Mouse (Mus musculus) macrophage (primary cell): ENCODE data around the gene Vdr. TPM values are rescaled to one million over a fixed set of nuclear protein-coding genes. Genes with fewer than 3 reads are reported as not detected.
"Not testable (repeated sequence)": the region's sequence is repeated elsewhere in the genome, so short reads cannot be mapped to it uniquely, and the experiment has no call there.

Experiments
- H3K27ac ChIP-seq: fragments of 350-480 bp; formaldehyde crosslinking; 2 replicates; pipeline ENCODE4 v1.9.0; 2021
- H3K36me3 ChIP-seq: fragments of 350-480 bp; formaldehyde crosslinking; 2 replicates; pipeline ENCODE4 v1.9.0; 2021; ENCODE audit errors: inconsistent target
- H3K4me3 ChIP-seq: fragments of 350-480 bp; formaldehyde crosslinking; 2 replicates; pipeline ENCODE4 v1.9.0; 2021; ENCODE audit errors: inconsistent target
- H3K79me2 ChIP-seq: fragments of 350-480 bp; formaldehyde crosslinking; 2 replicates; pipeline ENCODE4 v1.9.0; 2021; ENCODE audit errors: inconsistent target
- WGBS: methylation state at CpG from one replicate; pipeline ENCODE4 v1.1.7; 2026; ENCODE audit warnings: inconsistent platforms; ENCODE audit not compliant: missing documents; 5-methylcytosine and 5-hydroxymethylcytosine counted together
- polyA plus RNA-seq: library from polyadenylated mRNA; stranded (reverse); fragments of 250-400 nt; gene quantifications from 3 replicates; pipeline ENCODE4 v1.2.4, GENCODE M21; 2018; ENCODE audit warnings: inconsistent platforms

Gene Vdr
- polyA plus RNA-seq, 1 experiment from 2014 or later: 0.11 TPM

DNA sequence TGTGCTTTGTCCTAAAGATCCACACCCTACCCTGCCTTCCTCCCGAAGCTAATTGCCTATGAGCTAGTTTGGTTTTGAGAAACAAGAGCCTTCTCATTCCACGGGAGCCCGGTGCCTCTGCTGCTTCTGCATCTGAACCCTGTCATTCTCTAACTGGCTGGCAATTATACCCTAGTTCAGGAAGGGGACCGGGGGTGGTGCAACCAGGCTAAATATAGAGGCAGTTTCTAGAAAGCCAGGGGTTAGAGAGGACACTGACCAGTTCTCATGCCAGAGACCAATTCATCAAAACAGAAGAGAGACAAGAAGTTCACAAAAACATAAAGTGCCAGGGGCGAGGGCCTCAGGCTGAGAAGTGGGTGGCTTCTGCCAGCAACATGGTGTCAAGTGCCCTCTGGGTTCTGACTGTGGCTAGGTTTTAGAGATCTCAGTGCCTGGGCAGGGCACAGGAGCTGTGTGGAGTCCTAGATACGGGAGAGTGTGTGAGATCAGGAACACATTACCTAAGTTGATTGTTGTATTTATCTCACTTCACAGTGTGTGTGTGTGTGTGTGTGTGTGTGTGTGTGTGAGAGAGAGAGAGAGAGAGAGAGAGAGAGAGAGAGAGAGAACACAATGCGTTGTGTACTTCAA lies 31.6 kb downstream of the Vdr start:
- Histone ChIP-seq H3K36me3 (no peaks in the 10 kb centered on the region), H3K27ac (no peak overlapping the region), H3K4me3 (no peak overlapping the region), H3K79me2 (no peaks in the 10 kb centered on the region)
- WGBS: 43% methylated on average over 6 of the region's 7 CpGs

DNA sequence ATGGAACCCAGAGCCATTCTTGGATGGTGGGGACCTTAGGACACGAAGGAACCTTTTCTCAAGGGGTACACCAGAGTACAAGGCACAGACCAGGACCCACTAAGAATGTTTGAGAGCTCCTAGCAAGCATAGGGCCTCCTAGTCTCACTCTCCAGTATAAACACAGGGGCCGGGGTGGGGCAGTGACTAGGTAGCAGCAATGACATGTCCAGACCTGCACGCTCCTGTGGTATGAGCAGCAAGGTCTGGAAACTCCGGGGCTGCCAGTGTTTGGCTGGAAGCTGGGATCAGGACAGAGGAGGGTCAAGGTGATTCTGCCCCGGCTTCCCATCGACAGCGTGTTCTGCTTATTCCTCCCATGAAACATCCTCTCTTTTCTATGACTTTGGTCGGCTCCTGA lies 34.6 kb downstream of the Vdr start:
- no peaks in the 10 kb centered on the region for H3K79me2 ChIP-seq
- WGBS: 95% methylated on average over 8 of the region's 8 CpGs
- H3K4me3 ChIP-seq: no peak overlapping the region
- no peaks in the 10 kb centered on the region for H3K36me3 ChIP-seq
- H3K27ac ChIP-seq: no peak overlapping the region

DNA sequence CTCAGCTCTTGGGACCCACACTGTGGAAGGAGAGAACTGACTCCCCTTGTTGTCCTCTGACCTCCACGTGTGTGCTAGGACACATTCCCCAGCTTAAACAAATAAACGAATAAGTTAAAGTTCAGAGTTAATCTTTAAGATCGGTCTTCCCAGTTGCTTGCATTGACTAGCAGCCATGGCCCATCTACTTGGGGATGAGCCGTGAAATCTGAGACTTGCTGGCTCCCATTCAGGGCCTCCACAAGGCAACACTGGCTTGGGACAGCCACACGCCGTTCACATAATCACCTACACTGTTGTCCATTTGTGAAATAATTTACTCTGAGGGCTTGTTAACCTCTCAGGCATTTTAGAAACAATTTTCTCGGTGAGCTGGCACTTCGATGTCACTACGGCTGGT lies 36.7 kb downstream of the Vdr start:
- H3K79me2 ChIP-seq: no peaks in the 10 kb centered on the region
- H3K27ac ChIP-seq: no peak overlapping the region
- no peak overlapping the region for H3K4me3 ChIP-seq
- 94% methylated on average over 6 of the region's 9 CpGs for WGBS
- H3K36me3 ChIP-seq: no peaks in the 10 kb centered on the region

DNA sequence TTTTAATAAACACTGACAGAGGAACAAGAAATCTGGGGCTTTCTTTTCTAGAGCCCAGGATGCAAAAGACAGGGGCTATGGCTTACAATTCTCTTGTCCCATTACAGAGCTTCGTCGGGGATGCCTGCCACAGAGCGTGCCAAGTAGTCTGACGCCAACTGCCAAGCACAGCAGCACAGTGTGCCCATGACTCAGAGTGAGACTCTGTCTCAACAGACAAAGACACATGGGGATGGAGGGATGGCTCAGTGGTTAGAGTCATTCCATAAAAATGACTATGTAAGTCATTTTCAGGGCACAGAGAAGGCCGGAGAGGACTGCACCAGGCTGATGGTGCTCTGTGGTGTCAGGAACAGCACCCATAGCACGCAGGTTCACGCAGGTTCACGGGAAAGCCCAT lies 38.3 kb downstream of the Vdr start:
- Histone ChIP-seq H3K27ac (no peak overlapping the region), H3K79me2 (no peaks in the 10 kb centered on the region), H3K4me3 (no peak overlapping the region), H3K36me3 (no peaks in the 10 kb centered on the region)
- WGBS: 99% methylated on average over 5 of the region's 8 CpGs

DNA sequence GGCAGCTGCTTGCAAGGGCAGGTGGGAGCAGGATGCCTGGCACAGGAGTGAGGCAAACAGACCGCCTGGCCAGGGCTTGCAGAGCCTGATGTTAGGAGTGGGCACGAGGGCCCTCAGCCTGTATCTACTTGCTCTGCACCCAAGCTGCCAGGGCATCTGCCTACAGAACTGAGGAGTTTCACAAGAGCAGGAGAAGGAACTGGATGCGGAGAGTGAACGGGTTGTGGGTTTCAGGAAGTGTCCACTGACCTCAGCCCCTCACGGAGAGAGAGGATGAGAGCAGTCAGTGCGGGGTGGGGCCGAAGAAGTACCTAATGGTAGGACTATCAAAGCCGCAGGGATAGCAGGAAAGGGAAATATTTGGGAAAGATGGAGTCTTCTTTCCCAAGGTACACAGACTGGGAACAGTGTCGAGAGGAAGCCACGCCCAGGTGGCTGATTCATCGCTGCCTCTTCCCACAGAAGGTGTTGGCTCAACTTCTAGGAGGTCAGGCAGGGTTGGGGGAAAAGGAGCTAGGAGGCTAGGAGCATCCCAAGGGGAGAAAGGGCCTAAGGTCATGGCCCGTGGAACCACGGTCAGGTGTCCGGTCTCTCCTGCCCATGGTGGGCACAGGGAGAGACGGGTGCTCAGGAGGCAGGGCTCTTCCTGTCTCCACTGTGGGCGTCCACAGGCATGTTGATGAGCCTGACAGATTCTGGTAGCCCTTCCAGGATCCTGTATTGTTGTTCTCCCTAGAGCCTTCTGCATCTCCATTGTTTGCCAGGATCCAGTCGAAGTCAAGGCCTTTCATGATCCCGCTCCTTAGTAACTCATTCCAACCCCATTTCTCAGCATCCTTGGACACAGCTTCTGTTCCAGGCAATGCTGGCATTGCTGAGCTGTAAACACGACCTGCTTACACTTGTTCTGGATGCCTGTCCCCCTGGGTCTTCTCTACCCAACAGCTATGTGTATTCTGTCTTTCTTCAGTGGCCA lies 39.1 kb downstream of the Vdr start:
- Histone ChIP-seq H3K27ac (no peak overlapping the region), H3K36me3 (no peaks in the 10 kb centered on the region), H3K79me2 (no peaks in the 10 kb centered on the region), H3K4me3 (no peak overlapping the region)
- WGBS: 52% methylated on average over 17 of the region's 19 CpGs

DNA sequence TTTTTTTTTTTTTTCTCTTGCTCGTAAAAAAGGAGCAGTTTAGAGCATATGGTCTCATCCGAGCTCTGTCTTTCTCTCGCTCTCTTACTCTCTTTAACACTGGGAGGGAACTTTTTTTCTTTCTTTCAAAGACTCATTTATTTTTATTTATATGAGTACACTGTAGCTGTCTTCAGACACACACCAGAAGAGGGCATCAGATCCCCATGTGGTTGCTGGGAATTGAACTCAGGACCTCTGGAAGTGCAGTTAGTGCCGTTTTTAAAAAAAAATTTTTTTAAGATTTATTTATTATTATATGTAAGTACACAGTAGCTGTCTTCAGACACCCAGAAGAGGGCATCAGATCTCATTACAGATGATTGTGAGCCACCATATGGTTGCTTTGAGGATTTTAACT lies 40.3 kb downstream of the Vdr start:
- not testable (repeated sequence) for H3K79me2 ChIP-seq, H3K36me3 ChIP-seq, H3K27ac ChIP-seq, H3K4me3 ChIP-seq
- WGBS: 87% methylated on average over 4 of the region's 4 CpGs

DNA sequence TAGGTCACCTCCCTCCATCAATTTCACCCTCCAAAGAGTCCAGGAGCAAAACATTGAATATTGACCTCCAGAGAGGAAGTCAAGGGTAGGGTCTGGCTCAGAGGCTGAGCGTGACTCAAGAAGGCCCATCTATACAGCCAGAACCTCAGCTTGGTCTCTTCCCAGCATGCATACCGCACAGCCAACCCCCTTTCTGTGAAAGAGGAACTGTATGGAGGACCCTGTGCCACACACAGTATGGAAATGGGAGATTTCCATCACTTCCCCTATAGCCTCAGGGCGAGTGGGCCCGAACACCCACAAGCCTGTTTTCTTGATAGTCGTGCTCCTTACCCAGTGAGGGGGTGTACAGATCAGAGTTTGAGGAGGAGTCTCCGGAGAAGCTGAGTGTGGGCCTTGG lies 41.4 kb downstream of the Vdr start:
- no peaks in the 10 kb centered on the region for H3K36me3 ChIP-seq
- H3K27ac ChIP-seq: no peak overlapping the region
- H3K4me3 ChIP-seq: no peak overlapping the region
- 41% methylated on average over 6 of the region's 6 CpGs for WGBS
- no peaks in the 10 kb centered on the region for H3K79me2 ChIP-seq

DNA sequence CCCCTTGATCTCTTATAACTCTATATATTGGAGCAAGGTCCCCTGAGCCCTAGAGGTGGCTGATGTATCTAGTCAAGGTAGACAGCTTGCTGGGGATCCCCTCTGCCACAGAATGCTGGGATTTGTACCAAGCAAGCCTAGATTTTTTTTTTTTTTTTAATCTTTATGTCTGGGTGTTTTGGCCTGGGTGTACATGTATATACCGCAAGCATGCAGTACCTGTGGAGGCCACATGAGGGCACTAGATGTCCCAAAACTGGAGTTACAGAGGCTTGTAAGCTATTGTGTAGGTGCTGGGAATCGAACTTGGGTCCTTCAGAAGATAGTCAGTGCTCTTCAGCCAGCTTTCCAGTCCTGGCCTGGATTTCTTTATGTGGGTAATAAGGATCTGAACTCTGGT lies 44.4 kb downstream of the Vdr start:
- Histone ChIP-seq H3K79me2 (no peaks in the 10 kb centered on the region), H3K4me3 (no peak overlapping the region), H3K36me3 (no peaks in the 10 kb centered on the region), H3K27ac (no peak overlapping the region)
- 96% methylated on average over 2 of the region's 2 CpGs for WGBS

DNA sequence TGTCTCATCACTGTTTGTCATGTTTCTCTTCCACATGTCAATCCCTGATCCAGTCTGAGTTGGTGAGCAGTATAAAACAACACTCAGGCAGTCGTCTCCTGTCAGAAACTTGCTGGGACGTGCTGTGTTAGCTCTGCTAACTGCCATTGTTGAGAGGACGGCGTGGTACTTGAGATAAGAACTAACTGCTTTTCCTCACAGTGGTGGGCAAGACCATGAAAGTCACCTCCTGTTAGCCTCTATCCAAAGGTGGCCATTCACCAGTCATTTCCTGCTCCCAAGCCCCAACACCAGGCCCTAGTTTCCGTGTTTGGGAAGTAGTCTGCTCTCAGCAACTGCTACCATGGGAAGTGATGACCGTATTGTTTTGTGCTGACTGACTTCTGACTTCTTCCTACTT lies 45.3 kb downstream of the Vdr start:
- 71% methylated on average over 6 of the region's 6 CpGs for WGBS
- Histone ChIP-seq H3K4me3 (no peak overlapping the region), H3K27ac (no peak overlapping the region), H3K36me3 (no peaks in the 10 kb centered on the region), H3K79me2 (no peaks in the 10 kb centered on the region)

DNA sequence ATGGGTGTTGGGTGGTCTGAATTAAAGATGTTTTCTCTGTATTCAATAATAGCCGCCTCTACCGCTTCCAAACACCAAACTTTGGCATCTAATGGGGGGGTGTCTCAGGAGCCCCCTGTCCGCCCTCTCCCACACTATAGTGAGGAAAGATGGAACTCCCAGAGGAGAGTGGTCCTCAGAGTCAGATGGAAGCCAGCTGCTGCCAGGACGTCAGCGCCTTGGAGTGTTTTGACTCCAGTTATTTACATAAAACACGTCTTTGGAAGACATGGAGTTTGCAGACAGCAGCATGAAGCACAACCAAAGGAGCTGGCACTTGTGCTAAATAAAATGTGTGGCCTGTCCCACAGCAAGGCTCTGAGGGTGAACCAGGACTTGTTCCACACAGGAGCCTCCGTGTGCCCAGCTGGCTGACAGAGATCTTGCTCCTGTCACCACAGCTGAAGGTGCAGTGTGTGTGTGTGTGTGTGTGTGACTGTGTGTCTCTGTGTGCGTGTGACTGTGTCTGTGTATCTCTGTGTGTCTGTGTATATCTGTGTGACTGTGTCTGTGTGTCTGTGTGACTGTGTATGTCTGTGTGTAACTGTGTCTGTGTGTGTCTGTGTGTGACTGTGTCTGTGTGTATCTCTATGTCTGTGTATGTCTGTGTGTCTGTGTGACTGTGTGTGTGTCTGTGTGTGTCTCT lies 45.9 kb downstream of the Vdr start:
- no peak overlapping the region for H3K4me3 ChIP-seq
- H3K79me2 ChIP-seq: no peaks in the 10 kb centered on the region
- WGBS: 91% methylated on average over 8 of the region's 8 CpGs
- H3K36me3 ChIP-seq: no peaks in the 10 kb centered on the region
- no peak overlapping the region for H3K27ac ChIP-seq

DNA sequence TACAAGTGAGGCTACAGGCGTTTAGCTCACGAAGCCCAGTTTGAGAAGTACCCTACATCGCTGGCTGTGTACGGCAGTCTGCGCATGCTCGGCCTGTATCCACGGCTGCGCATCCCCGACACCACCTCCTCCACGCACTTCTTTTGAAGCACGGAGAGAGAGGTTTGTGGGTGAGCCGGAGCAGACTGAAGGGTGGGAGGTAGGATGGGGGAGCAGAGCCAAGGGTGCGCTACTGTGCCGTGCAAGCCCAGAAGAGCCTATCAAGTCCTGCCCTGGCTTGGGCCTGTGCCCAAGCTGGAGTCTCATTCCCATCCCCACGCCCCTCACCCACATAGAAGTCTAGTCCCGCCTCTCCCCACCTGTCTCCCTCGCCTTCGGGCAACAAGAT lies 46.9 kb downstream of the Vdr start:
- Histone ChIP-seq H3K36me3 (no peaks in the 10 kb centered on the region), H3K4me3 (no peak overlapping the region), H3K27ac (no peak overlapping the region), H3K79me2 (no peaks in the 10 kb centered on the region)
- 96% methylated on average over 17 of the region's 18 CpGs for WGBS

DNA sequence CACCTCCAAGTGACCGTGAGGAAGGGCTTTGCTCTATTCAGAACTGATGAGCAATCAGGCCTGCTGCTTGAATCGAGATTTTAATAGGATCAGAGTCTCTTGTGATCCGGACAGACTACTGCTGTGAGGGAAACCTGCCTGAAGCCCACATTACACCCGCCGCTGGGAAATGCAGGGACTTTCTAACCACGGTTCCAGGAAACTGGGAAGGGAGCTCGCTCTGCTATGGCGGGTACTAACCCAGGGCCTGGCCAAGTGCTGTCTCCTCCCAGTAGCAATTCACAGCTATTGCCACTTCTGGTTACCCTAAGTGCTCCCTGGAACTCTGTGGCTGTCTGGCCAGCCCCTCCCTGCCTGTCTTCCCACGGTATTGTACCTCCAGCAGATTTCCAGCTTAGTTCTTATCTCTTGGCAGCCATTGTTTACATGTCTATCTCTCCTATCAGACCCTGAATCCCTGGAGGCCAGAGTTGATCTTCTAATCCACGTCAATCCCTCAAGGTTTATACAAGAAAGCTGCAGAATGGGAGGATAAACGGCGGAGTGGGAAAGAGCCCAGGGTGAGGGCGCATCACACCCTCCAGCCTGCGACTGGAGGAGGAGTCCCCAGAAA lies 47.4 kb downstream of the Vdr start:
- Histone ChIP-seq H3K36me3 (no peaks in the 10 kb centered on the region), H3K79me2 (no peaks in the 10 kb centered on the region), H3K4me3 (no peak overlapping the region), H3K27ac (no peak overlapping the region)
- WGBS: 82% methylated on average over 13 of the region's 14 CpGs

DNA sequence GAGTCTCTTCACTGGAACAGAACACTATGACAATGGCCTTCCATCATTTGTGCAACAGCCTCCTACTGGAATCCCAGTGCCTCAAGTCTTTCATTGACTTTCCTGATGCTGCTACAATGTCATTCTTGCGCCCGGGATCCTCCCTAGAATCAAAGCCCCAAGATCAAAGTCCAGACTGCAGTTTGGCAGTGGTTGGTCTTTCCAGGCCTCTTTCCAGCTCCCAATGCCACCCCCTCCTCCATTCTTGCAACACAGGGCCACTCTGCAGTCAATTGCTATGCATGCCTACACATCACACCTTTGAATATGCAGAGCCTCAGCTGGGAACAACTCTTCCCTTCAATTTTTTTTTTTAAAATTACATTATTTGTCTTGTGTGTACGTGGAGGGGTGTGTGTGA lies 50.1 kb downstream of the Vdr start:
- no peaks in the 10 kb centered on the region for H3K36me3 ChIP-seq
- H3K4me3 ChIP-seq: no peak overlapping the region
- H3K79me2 ChIP-seq: no peaks in the 10 kb centered on the region
- WGBS: 90% methylated on average over 3 of the region's 3 CpGs
- no peak overlapping the region for H3K27ac ChIP-seq

DNA sequence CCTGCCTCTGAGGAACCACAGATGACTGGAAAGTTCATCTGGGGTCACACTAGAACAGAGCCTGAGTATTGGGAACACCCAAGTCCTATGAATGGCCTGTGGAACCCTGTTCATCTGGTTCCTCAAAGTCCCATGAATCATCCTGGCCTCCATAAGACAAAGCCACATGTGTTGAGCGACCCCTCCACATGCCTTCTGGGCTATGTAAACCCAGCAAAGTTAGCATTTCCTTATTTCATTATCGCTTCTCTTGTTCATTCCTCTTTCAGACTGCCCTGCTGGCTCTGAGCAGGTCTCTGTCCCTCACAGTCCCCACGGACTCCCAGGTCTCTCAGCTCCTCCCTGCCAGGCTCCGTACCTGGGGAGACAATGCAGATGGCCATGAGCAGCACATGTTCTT lies 52.0 kb downstream of the Vdr start:
- 54% methylated on average over 4 of the region's 4 CpGs for whole genome bisulfite sequencing
- Histone ChIP-seq H3K4me3 (no peak overlapping the region), H3K27ac (no peak overlapping the region), H3K79me2 (no peaks in the 10 kb centered on the region), H3K36me3 (no peaks in the 10 kb centered on the region)

DNA sequence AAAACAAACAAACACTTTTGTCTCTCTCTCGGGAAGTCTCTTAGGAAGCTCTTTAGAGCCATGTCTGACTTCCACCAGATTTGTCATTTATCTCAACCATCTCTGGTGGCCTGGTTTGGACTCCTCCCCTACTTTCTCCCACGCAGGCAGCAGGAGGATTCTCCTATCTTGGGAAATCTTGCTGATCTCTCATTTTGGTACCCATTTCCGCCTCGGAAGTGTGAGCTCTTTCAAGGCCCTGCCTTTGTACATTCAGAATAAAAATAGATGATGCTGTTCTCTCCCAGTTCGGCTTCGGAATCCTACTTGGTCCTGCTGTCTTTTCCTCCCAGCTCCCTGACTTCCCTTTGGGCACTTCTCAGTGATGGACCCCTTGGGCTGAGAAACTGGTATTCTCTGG lies 55.9 kb downstream of the Vdr start:
- Histone ChIP-seq H3K36me3 (no peaks in the 10 kb centered on the region), H3K27ac (no peak overlapping the region), H3K4me3 (no peak overlapping the region), H3K79me2 (no peaks in the 10 kb centered on the region)
- 70% methylated on average over 6 of the region's 6 CpGs for WGBS
